Mouse (Mus musculus): ENCODE data around the gene Crocc2. TPM values are rescaled to one million over a fixed set of nuclear protein-coding genes. Genes with fewer than 3 reads are reported as not detected.

The Crocc2 gene
- polyA plus RNA-seq, 1 experiment: 0.06 TPM

GRCm38 (mm10) chr1:93207536-93208064 lies 39.1 kb downstream of the Crocc2 start:
- H3K4me1 ChIP-seq (ENCODE audit: control insufficient read depth, insufficient read depth, low read length): no peaks in the 10 kb centered on the region
- H3K27ac ChIP-seq (ENCODE audit: control insufficient read depth, insufficient read depth, low read depth, low read length): no peak overlapping the region
- no peak overlapping the region for H3K4me3 ChIP-seq (ENCODE audit: control insufficient read depth, low read depth, low read length)

GRCm38 (mm10) chr1:93210213-93210641 lies 41.7 kb downstream of the Crocc2 start:
- TF ChIP-seq CTCF (IDR thresholded peaks at IDR 0.05; ENCODE audit: control insufficient read depth, insufficient read depth, insufficient replicate concordance, low read depth, low read length) (no peak), POLR2A (IDR thresholded peaks at IDR 0.05; ENCODE audit: control insufficient read depth, low read depth, low read length) (no peak)
- Histone ChIP-seq H3K27ac (ENCODE audit: control insufficient read depth, insufficient read depth, low read depth, low read length) (no peak overlapping the region), H3K36me3 (ENCODE audit: control insufficient read depth, insufficient read depth, low read length) (no peaks in the 10 kb centered on the region), H3K4me1 (ENCODE audit: control insufficient read depth, insufficient read depth, low read length) (no peaks in the 10 kb centered on the region), H3K4me3 (ENCODE audit: control insufficient read depth, low read depth, low read length) (no peak overlapping the region), H3K27me3 (ENCODE audit: control insufficient read depth, insufficient read depth, low read length) (no peaks in the 10 kb centered on the region)

More at GRCm38 (mm10) chr1:93207536-93208064, 39.1 kb downstream of the Crocc2 start:
- Histone ChIP-seq H3K36me3 (ENCODE audit: control insufficient read depth, insufficient read depth, low read length) (no peaks in the 10 kb centered on the region), H3K27me3 (ENCODE audit: control insufficient read depth, insufficient read depth, low read length) (no peaks in the 10 kb centered on the region)
- TF ChIP-seq POLR2A (IDR thresholded peaks at IDR 0.05; ENCODE audit: control insufficient read depth, low read depth, low read length): no peak
- no peak for TF ChIP-seq CTCF (IDR thresholded peaks at IDR 0.05; ENCODE audit: control insufficient read depth, insufficient read depth, insufficient replicate concordance, low read depth, low read length)

- Histone ChIP-seq H3K27me3 (ENCODE audit: control insufficient read depth, insufficient read depth, low read length) (no peaks in the 10 kb centered on the region), H3K4me3 (ENCODE audit: control insufficient read depth, low read depth, low read length) (no peak overlapping the region), H3K27ac (ENCODE audit: control insufficient read depth, insufficient read depth, low read depth, low read length) (no peak overlapping the region), H3K4me1 (ENCODE audit: control insufficient read depth, insufficient read depth, low read length) (no peaks in the 10 kb centered on the region), H3K36me3 (ENCODE audit: control insufficient read depth, insufficient read depth, low read length) (no peaks in the 10 kb centered on the region)
- TF ChIP-seq CTCF (IDR thresholded peaks at IDR 0.05; ENCODE audit: control insufficient read depth, insufficient read depth, insufficient replicate concordance, low read depth, low read length) (no peak), POLR2A (IDR thresholded peaks at IDR 0.05; ENCODE audit: control insufficient read depth, low read depth, low read length) (no peak)
Observed at GRCm38 (mm10) chr1:93211019-93211418, 42.5 kb downstream of the Crocc2 start.

GRCm38 (mm10) chr1:93211549-93212220 lies 43.2 kb downstream of the Crocc2 start:
- Histone ChIP-seq H3K4me3 (ENCODE audit: control insufficient read depth, low read depth, low read length) (no peak overlapping the region), H3K36me3 (ENCODE audit: control insufficient read depth, insufficient read depth, low read length) (no peaks in the 10 kb centered on the region), H3K4me1 (ENCODE audit: control insufficient read depth, insufficient read depth, low read length) (no peaks in the 10 kb centered on the region), H3K27me3 (ENCODE audit: control insufficient read depth, insufficient read depth, low read length) (no peaks in the 10 kb centered on the region), H3K27ac (ENCODE audit: control insufficient read depth, insufficient read depth, low read depth, low read length) (no peak overlapping the region)
- TF ChIP-seq POLR2A (IDR thresholded peaks at IDR 0.05; ENCODE audit: control insufficient read depth, low read depth, low read length): no peak
- no peak for TF ChIP-seq CTCF (IDR thresholded peaks at IDR 0.05; ENCODE audit: control insufficient read depth, insufficient read depth, insufficient replicate concordance, low read depth, low read length)

- H3K4me3 ChIP-seq (ENCODE audit: control insufficient read depth, low read depth, low read length): no peak overlapping the region
- H3K4me1 ChIP-seq (ENCODE audit: control insufficient read depth, insufficient read depth, low read length): no peaks in the 10 kb centered on the region
- TF ChIP-seq POLR2A (IDR thresholded peaks at IDR 0.05; ENCODE audit: control insufficient read depth, low read depth, low read length) (no peak), CTCF (IDR thresholded peaks at IDR 0.05; ENCODE audit: control insufficient read depth, insufficient read depth, insufficient replicate concordance, low read depth, low read length) (no peak)
- H3K27me3 ChIP-seq (ENCODE audit: control insufficient read depth, insufficient read depth, low read length): no peaks in the 10 kb centered on the region
- H3K36me3 ChIP-seq (ENCODE audit: control insufficient read depth, insufficient read depth, low read length): no peaks in the 10 kb centered on the region
- H3K27ac ChIP-seq (ENCODE audit: control insufficient read depth, insufficient read depth, low read depth, low read length): no peak overlapping the region
Observed at GRCm38 (mm10) chr1:93212441-93212840, 43.9 kb downstream of the Crocc2 start.

GRCm38 (mm10) chr1:93214612-93215011 lies 46.1 kb downstream of the Crocc2 start:
- TF ChIP-seq POLR2A (IDR thresholded peaks at IDR 0.05; ENCODE audit: control insufficient read depth, low read depth, low read length): no peak
- no peak for TF ChIP-seq CTCF (IDR thresholded peaks at IDR 0.05; ENCODE audit: control insufficient read depth, insufficient read depth, insufficient replicate concordance, low read depth, low read length)
- Histone ChIP-seq H3K27me3 (ENCODE audit: control insufficient read depth, insufficient read depth, low read length) (no peaks in the 10 kb centered on the region), H3K27ac (ENCODE audit: control insufficient read depth, insufficient read depth, low read depth, low read length) (no peak overlapping the region), H3K4me3 (ENCODE audit: control insufficient read depth, low read depth, low read length) (no peak overlapping the region), H3K36me3 (ENCODE audit: control insufficient read depth, insufficient read depth, low read length) (no peaks in the 10 kb centered on the region), H3K4me1 (ENCODE audit: control insufficient read depth, insufficient read depth, low read length) (no peaks in the 10 kb centered on the region)

GRCm38 (mm10) chr1:93216839-93217497 lies 48.4 kb downstream of the Crocc2 start:
- Histone ChIP-seq H3K36me3 (ENCODE audit: control insufficient read depth, insufficient read depth, low read length) (no peaks in the 10 kb centered on the region), H3K4me3 (ENCODE audit: control insufficient read depth, low read depth, low read length) (no peak overlapping the region), H3K27me3 (ENCODE audit: control insufficient read depth, insufficient read depth, low read length) (no peaks in the 10 kb centered on the region), H3K27ac (ENCODE audit: control insufficient read depth, insufficient read depth, low read depth, low read length) (no peak overlapping the region), H3K4me1 (ENCODE audit: control insufficient read depth, insufficient read depth, low read length) (no peaks in the 10 kb centered on the region)
- TF ChIP-seq CTCF (IDR thresholded peaks at IDR 0.05; ENCODE audit: control insufficient read depth, insufficient read depth, insufficient replicate concordance, low read depth, low read length) (no peak), POLR2A (IDR thresholded peaks at IDR 0.05; ENCODE audit: control insufficient read depth, low read depth, low read length) (no peak)
